Mouse (Mus musculus): ENCODE measurements at regions not wholly inside any gene's neighbourhood (a gene's known extent, or its start where the extent isn't known, plus 50 kb on each side); places are given as distances from the start of the nearest gene placed in this dataset.

GRCm38 (mm10) chr14:67599734-67600133 is 1590.7 kb upstream of the Gulo start:
- Histone ChIP-seq H3K4me3 (replicated peaks) (no peak overlapping the region), H3K9ac (no peak overlapping the region), H3K36me3 (no peaks in the 10 kb centered on the region), H3K4me2 (no peak overlapping the region), H3K27ac (no peak overlapping the region), H3K9me3 (replicated peaks) (no peaks in the 10 kb centered on the region), H3K4me1 (replicated peaks) (no peaks in the 10 kb centered on the region), H3K27me3 (no peaks in the 10 kb centered on the region)
- DNase-seq (no peak), ATAC-seq (ENCODE audit: low read depth) (no peak)
- 14% methylated on average over 4 of the region's 4 CpGs for WGBS (ENCODE audit: insufficient replicate concordance)

DNA sequence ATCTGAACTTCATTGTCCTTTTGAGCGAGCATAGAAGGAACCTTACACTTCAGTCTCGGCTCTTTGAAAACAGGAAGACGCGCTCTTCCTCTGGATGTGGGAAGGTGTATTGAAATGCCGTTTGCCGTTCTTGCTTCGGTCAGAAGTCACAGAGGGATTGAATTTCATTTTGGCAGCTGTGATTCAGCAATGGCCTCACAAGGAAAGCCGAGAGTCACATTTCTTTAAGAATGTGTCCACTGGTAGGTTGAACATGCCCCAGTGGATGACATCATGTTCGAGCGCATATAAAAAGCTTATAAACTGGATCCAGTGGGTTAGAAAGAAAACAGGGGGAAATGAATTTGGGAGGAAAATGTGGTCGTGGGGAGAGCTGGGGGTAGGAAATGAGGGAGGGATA is 1579.6 kb upstream of the Gulo start:
- ATAC-seq (ENCODE audit: low read depth): no peak
- WGBS (ENCODE audit: insufficient replicate concordance): 68% methylated on average over 11 of the region's 11 CpGs
- Histone ChIP-seq H3K27ac (no peak overlapping the region), H3K36me3 (no peaks in the 10 kb centered on the region), H3K4me3 (replicated peaks) (no peak overlapping the region), H3K9me3 (replicated peaks) (no peaks in the 10 kb centered on the region), H3K9ac (no peak overlapping the region), H3K27me3 (no peaks in the 10 kb centered on the region), H3K4me1 (replicated peaks) (no peaks in the 10 kb centered on the region), H3K4me2 (no peak overlapping the region)
- DNase-seq: no peak

GRCm38 (mm10) chr14:67584456-67585048 is 1575.5 kb upstream of the Gulo start:
- no peaks in the 10 kb centered on the region for H3K36me3 ChIP-seq
- H3K4me2 ChIP-seq: no peak overlapping the region
- no peak overlapping the region for H3K27ac ChIP-seq
- ATAC-seq (ENCODE audit: low read depth): no peak
- H3K9ac ChIP-seq: no peak overlapping the region
- 52% methylated on average over 14 of the region's 14 CpGs for WGBS (ENCODE audit: insufficient replicate concordance)
- no peaks in the 10 kb centered on the region for H3K9me3 ChIP-seq (replicated peaks)
- H3K4me3 ChIP-seq (replicated peaks): no peak overlapping the region
- H3K4me1 ChIP-seq (replicated peaks): no peaks in the 10 kb centered on the region
- no peak for DNase-seq
- no peaks in the 10 kb centered on the region for H3K27me3 ChIP-seq

GRCm38 (mm10) chr14:67582201-67582782 is 1573.3 kb upstream of the Gulo start:
- H3K4me1 ChIP-seq (replicated peaks): no peaks in the 10 kb centered on the region
- ATAC-seq (ENCODE audit: low read depth): no peak
- H3K4me3 ChIP-seq (replicated peaks): no peak overlapping the region
- no peaks in the 10 kb centered on the region for H3K36me3 ChIP-seq
- no peak overlapping the region for H3K27ac ChIP-seq
- no peak overlapping the region for H3K9ac ChIP-seq
- no peaks in the 10 kb centered on the region for H3K9me3 ChIP-seq (replicated peaks)
- no peak overlapping the region for H3K4me2 ChIP-seq
- no peak for DNase-seq
- 64% methylated on average over 8 of the region's 8 CpGs for WGBS (ENCODE audit: insufficient replicate concordance)
- no peaks in the 10 kb centered on the region for H3K27me3 ChIP-seq

GRCm38 (mm10) chr14:67574346-67574949 is 1565.4 kb upstream of the Gulo start:
- no peaks in the 10 kb centered on the region for H3K9me3 ChIP-seq (replicated peaks)
- no peak overlapping the region for H3K4me2 ChIP-seq
- H3K9ac ChIP-seq: no peak overlapping the region
- WGBS (ENCODE audit: insufficient replicate concordance): 62% methylated on average over 7 of the region's 7 CpGs
- no peak overlapping the region for H3K27ac ChIP-seq
- H3K27me3 ChIP-seq: no peaks in the 10 kb centered on the region
- H3K4me1 ChIP-seq (replicated peaks): no peaks in the 10 kb centered on the region
- no peak for DNase-seq
- no peak for ATAC-seq (ENCODE audit: low read depth)
- H3K36me3 ChIP-seq: no peaks in the 10 kb centered on the region
- H3K4me3 ChIP-seq (replicated peaks): no peak overlapping the region

- Histone ChIP-seq H3K9me3 (replicated peaks) (no peaks in the 10 kb centered on the region), H3K4me1 (replicated peaks) (no peaks in the 10 kb centered on the region), H3K36me3 (no peaks in the 10 kb centered on the region), H3K4me2 (no peak overlapping the region), H3K4me3 (replicated peaks) (no peak overlapping the region), H3K9ac (no peak overlapping the region), H3K27me3 (no peaks in the 10 kb centered on the region), H3K27ac (no peak overlapping the region)
- no peak for ATAC-seq (ENCODE audit: low read depth)
- DNase-seq: no peak
- 65% methylated on average over 12 of the region's 12 CpGs for WGBS (ENCODE audit: insufficient replicate concordance)
These were observed 1564.5 kb upstream of the Gulo start for GRCm38 (mm10) chr14:67573451-67573995.

DNA sequence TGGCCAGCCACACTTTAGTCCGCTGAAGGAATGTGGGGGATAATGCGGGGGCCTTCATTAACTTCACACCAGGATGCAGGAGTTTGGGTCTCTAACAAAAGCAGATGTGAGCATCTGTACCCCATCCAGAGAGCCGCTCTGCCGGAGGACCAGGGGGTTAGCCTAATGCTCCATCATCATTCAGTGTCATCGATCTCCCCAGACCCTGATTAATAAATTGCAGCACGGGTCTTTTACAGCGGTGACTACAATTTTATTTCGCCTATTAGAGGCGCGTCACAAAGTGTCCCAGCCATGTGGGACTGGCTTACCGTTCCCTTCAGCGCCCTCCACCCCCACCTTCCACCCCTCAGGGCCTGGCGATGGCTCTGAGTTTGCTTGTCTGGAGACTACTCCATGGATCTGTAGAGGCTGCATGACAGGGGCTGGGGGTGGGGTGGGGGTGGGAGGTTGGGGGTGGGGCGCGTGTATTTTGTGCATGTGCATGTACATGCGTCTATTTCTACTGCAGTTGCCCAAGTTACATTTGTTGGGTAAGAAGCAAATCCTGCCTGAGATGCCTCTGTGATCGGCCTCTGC is 1560.8 kb upstream of the Gulo start:
- 0 out of 2 replicates have a peak, but pooled peaks cover under 1% of the 10 kb centered on the region for H3K9me3 ChIP-seq (replicated peaks)
- no peaks in the 10 kb centered on the region for H3K4me1 ChIP-seq (replicated peaks)
- H3K27me3 ChIP-seq: no peaks in the 10 kb centered on the region
- H3K36me3 ChIP-seq: no peaks in the 10 kb centered on the region
- WGBS (ENCODE audit: insufficient replicate concordance): 57% methylated on average over 17 of the region's 17 CpGs
- no peak for ATAC-seq (ENCODE audit: low read depth)
- no peak overlapping the region for H3K4me2 ChIP-seq
- no peak overlapping the region for H3K9ac ChIP-seq
- H3K27ac ChIP-seq: no peak overlapping the region
- no peak for DNase-seq
- no peak overlapping the region for H3K4me3 ChIP-seq (replicated peaks)

DNA sequence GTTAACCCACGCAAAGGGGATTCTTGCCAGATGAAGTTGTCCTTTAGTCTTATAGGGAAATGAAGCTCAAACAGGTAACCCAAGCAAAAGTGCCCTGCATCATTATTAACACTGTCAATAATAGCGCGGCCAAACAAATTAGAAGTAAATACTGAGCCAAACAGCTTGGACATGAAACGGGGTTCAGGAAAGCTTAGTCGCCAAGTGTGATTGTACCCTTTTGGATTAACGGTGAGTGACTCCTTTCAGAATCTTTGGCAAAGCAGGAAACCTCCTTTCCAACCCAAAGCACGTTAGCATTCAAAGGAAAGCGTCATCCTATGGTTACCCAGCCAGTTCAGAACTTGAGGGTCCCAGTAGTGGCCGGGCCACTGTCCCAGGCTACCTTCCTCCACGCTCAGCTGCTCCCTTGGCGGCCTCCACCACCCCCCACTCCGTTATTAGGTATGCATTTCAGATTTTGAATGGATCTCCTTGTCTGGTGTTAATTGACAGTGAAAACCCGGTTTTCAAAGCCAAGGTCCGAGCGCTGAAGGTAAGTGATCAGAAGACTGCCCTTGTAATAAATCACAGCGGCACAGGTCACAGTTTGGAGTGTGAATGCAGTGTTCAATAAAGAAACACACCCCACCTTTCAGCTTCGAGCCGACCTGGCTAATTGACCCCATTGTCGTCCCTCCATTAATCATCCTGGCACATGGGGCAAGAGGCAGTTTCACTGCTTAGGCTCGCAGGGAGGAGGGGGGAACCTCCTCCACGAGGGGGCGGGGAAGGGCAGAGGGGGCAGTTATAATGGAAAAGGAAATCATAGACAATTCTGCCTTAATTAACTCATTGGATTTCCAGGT is 1560.1 kb upstream of the Gulo start:
- Histone ChIP-seq H3K4me1 (replicated peaks) (no peaks in the 10 kb centered on the region), H3K27me3 (no peaks in the 10 kb centered on the region), H3K9ac (no peak overlapping the region), H3K4me2 (no peak overlapping the region), H3K9me3 (replicated peaks) (0 out of 2 replicates have a peak, but pooled peaks cover 3% of the 10 kb centered on the region), H3K27ac (no peak overlapping the region), H3K4me3 (replicated peaks) (no peak overlapping the region), H3K36me3 (no peaks in the 10 kb centered on the region)
- ATAC-seq (ENCODE audit: low read depth) (no peak), DNase-seq (no peak)
- 48% methylated on average over 22 of the region's 22 CpGs for WGBS (ENCODE audit: insufficient replicate concordance)

DNA sequence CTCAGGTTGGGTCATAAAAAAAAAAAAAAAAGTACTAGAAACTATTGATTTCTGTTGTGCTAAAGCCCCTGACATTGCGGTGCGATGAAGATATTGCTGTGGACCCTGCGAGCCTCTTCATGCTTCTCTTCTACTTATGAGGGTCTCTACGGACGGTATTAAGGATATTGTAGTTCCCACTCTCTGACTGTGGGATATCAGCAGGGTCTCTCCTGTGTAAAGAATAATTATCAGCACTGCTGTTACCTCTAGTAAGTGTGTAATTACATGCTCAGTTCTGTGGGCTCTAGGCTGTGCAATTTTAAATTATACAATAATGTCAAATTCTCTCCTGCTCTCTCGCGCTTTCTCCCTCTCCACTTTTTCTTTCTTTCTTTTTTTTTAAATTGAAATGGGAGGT is 1545.9 kb upstream of the Gulo start:
- no peak overlapping the region for H3K4me3 ChIP-seq (replicated peaks)
- no peaks in the 10 kb centered on the region for H3K27me3 ChIP-seq
- ATAC-seq (ENCODE audit: low read depth) (no peak), DNase-seq (no peak)
- H3K4me2 ChIP-seq: no peak overlapping the region
- no peaks in the 10 kb centered on the region for H3K9me3 ChIP-seq (replicated peaks)
- no peaks in the 10 kb centered on the region for H3K4me1 ChIP-seq (replicated peaks)
- no peaks in the 10 kb centered on the region for H3K36me3 ChIP-seq
- H3K9ac ChIP-seq: no peak overlapping the region
- no peak overlapping the region for H3K27ac ChIP-seq
- WGBS (ENCODE audit: insufficient replicate concordance): 88% methylated on average over 7 of the region's 7 CpGs

DNA sequence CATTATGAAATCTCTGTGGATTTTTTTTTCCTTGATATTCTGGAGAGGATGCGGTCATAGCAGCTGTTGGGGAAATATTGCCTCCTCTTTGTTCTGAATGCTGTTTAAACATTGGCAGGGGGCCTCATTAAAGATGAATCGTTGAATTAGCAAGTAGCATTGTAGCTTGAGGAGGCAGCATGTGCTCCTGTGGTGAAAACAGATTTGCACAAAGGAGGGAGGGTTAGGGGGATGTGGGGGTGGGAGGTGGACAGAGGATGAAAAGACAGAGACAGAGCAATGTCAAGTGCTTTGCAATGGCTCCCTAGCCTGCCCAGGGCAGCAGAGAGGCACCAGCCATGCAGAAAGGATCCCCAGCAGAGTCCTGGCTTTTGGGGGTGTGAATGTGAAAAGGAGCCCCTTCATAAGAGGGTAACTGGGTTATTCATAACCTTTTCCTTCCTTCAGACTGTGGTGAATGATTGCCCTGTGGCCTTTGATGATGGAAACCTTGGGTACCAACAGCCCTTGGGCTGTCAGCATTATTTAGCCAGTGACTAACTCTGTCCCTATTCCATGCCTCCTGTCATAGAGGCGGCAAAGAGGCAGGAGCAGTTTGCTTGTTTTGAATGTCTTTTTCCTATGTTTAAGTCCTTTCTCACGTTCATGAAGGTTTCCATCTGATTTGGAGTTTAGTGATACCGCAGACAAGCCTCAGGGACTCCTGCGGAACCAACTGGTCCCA is 1541.6 kb upstream of the Gulo start:
- WGBS (ENCODE audit: insufficient replicate concordance): 62% methylated on average over 6 of the region's 6 CpGs
- no peaks in the 10 kb centered on the region; the same call in none of the 2 replicates for H3K9me3 ChIP-seq (replicated peaks)
- ATAC-seq (ENCODE audit: low read depth) (no peak), DNase-seq (no peak)
- no peak overlapping the region for H3K9ac ChIP-seq
- no peaks in the 10 kb centered on the region for H3K36me3 ChIP-seq
- H3K27ac ChIP-seq: no peak overlapping the region
- no peaks in the 10 kb centered on the region for H3K4me1 ChIP-seq (replicated peaks)
- no peaks in the 10 kb centered on the region for H3K27me3 ChIP-seq
- no peak overlapping the region for H3K4me3 ChIP-seq (replicated peaks)
- H3K4me2 ChIP-seq: no peak overlapping the region
